7 mouse cellular contexts compared by ENCODE assay signal in genomic region chr8:91135308-91136181, GRCm38 (mm10).
DNase-seq lines count a peak whose midpoint lies in the region; ATAC-seq and TF ChIP-seq lines count a peak whose summit lies in the region.

No protein-coding gene starts in this region.

- no peak for DNase-seq in hindbrain, embryonic 14.5 days (ENCODE audit: low spot score)
- DNase-seq in ES-E14 (ENCODE audit: low read depth, low spot score) = no peak
- peak; percentile 18 for DNase-seq in fibroblast of lung, adult 2 months (ENCODE audit: low read depth)
- DNase-seq in lung, postnatal 25 days (ENCODE audit: low spot score) = peak; percentile 23
- DNase-seq in thymus, adult 2 months = no peak
- no peak for DNase-seq in urinary bladder, postnatal 36 days (ENCODE audit: low spot score in 2 of 2)

- in situ Hi-C loops in ES-E14 (cut with MboI; ENCODE audit: low sequenced_read_pairs in 2 of 2, unreplicated experiment in 2 of 2) = no loop called here

- no peaks in the 10 kb centered on the region for H3K27me3 ChIP-seq in hindbrain, embryonic 13.5 days
- no peaks in the 10 kb centered on the region for H3K27me3 ChIP-seq in hindbrain, embryonic 14.5 days (ENCODE audit: control insufficient read depth, insufficient read depth, low read length)
- no peaks in the 10 kb centered on the region for H3K27me3 ChIP-seq in thymus, adult 2 months (ENCODE audit: control insufficient read depth, insufficient read depth, low read length)

- no peaks in the 10 kb centered on the region for H3K9me3 ChIP-seq in hindbrain, embryonic 13.5 days
- no peaks in the 10 kb centered on the region for H3K9me3 ChIP-seq in hindbrain, embryonic 14.5 days (ENCODE audit: control insufficient read depth, low read length)
- no peaks in the 10 kb centered on the region for H3K9me3 ChIP-seq in ES-E14 (ENCODE audit: control insufficient read depth, insufficient read depth, low read depth, low read length)

- H3K9ac ChIP-seq in hindbrain, embryonic 13.5 days = no peak overlapping the region
- no peak overlapping the region for H3K9ac ChIP-seq in hindbrain, embryonic 14.5 days
- H3K9ac ChIP-seq in ES-E14 (ENCODE audit: insufficient read depth, low read depth, low read length, poor library complexity, severe bottlenecking) = peak overlapping the region; percentile 29; the same call in 1 of the 2 replicates

- TF ChIP-seq POLR2A in thymus, adult 2 months (IDR thresholded peaks at IDR 0.05; ENCODE audit: control insufficient read depth, extremely low read depth, insufficient read depth, low read length, poor library complexity) = no peak

- no peak overlapping the region for H3K4me2 ChIP-seq in hindbrain, embryonic 13.5 days
- no peak overlapping the region for H3K4me2 ChIP-seq in hindbrain, embryonic 14.5 days (replicated peaks)

- H3K4me3 ChIP-seq in hindbrain, embryonic 13.5 days = no peak overlapping the region
- H3K4me3 ChIP-seq in hindbrain, embryonic 14.5 days (replicated peaks; ENCODE audit: low read length) = no peak overlapping the region
- peak overlapping the region in 1 of 2 experiments; percentile 35; a peak in 2 of 4 replicates for H3K4me3 ChIP-seq in ES-E14 (ENCODE audit: insufficient read depth in 1 of 2, low read depth in 1 of 2, low read length in 2 of 2, poor library complexity in 1 of 2, severe bottlenecking in 1 of 2)
- no peak overlapping the region for H3K4me3 ChIP-seq in thymus, adult 2 months (ENCODE audit: control insufficient read depth, insufficient read depth, low read length)

- TF ChIP-seq CTCF in thymus, adult 2 months (IDR thresholded peaks at IDR 0.05; ENCODE audit: borderline replicate concordance, control insufficient read depth, extremely low read depth, insufficient read depth, low read length, poor library complexity) = no peak

- H3K27ac ChIP-seq in hindbrain, embryonic 13.5 days = peak overlapping the region; percentile 89
- no peak overlapping the region for H3K27ac ChIP-seq in hindbrain, embryonic 14.5 days
- peak overlapping the region; percentile 28; the same call in 1 of the 2 replicates for H3K27ac ChIP-seq in ES-E14 (ENCODE audit: insufficient read depth, low read depth, low read length, poor library complexity, severe bottlenecking)
- no peak overlapping the region for H3K27ac ChIP-seq in thymus, adult 2 months (ENCODE audit: control insufficient read depth, insufficient read depth, low read length)

- peaks cover 6% of the 10 kb centered on the region; the same call in 1 of the 2 replicates for H3K36me3 ChIP-seq in hindbrain, embryonic 13.5 days
- H3K36me3 ChIP-seq in hindbrain, embryonic 14.5 days (replicated peaks; ENCODE audit: control insufficient read depth, insufficient read depth) = peaks cover 7% of the 10 kb centered on the region; the same call in 1 of the 2 replicates
- peaks cover 2% of the 10 kb centered on the region; the same call in 1 of the 2 replicates for H3K36me3 ChIP-seq in ES-E14 (ENCODE audit: control insufficient read depth, insufficient read depth, low read length, poor library complexity, severe bottlenecking)
- no peaks in the 10 kb centered on the region for H3K36me3 ChIP-seq in thymus, adult 2 months (ENCODE audit: control insufficient read depth, insufficient read depth, low read length)

- H3K4me1 ChIP-seq in hindbrain, embryonic 13.5 days (replicated peaks) = peaks cover 34% of the 10 kb centered on the region
- peaks cover 17% of the 10 kb centered on the region for H3K4me1 ChIP-seq in hindbrain, embryonic 14.5 days (replicated peaks; ENCODE audit: control insufficient read depth, insufficient read depth, low read length)
- H3K4me1 ChIP-seq in ES-E14 (ENCODE audit: control insufficient read depth in 2 of 2, insufficient read depth in 2 of 2, low read length in 2 of 2, poor library complexity in 1 of 2) = peaks cover 4 to 11% of the 10 kb centered on the region in 2 experiments; a peak in 2 of 4 replicates
- H3K4me1 ChIP-seq in thymus, adult 2 months (replicated peaks; ENCODE audit: control insufficient read depth, insufficient read depth, low read length) = peaks cover 5% of the 10 kb centered on the region

- 57% methylated on average over 14 of the region's 14 CpGs for whole genome bisulfite sequencing in hindbrain, embryonic 13.5 days
- 62% methylated on average over 14 of the region's 14 CpGs for WGBS in hindbrain, embryonic 14.5 days
- 90% methylated on average over 14 of the region's 14 CpGs for WGBS in thymus, adult 2 months

- ATAC-seq in hindbrain, embryonic 13.5 days (ENCODE audit: low FRiP score) = no peak
- ATAC-seq in hindbrain, embryonic 14.5 days (ENCODE audit: low FRiP score) = no peak

TF ChIP-seq in ES-E14, 5 proteins besides CTCF, POLR2A, EP300 and RAD21:
- no peak for TF ChIP-seq ZNF384 (IDR thresholded peaks at IDR 0.05; ENCODE audit: low read depth, low read length)
- TF ChIP-seq HCFC1 (IDR thresholded peaks at IDR 0.05; ENCODE audit: borderline replicate concordance, insufficient read depth, low read length) = no peak
- no peak for TF ChIP-seq MAFK (IDR thresholded peaks at IDR 0.05; ENCODE audit: insufficient read depth, low read depth, low read length)
- TF ChIP-seq ZC3H11A (IDR thresholded peaks at IDR 0.05; ENCODE audit: borderline replicate concordance, low read depth, low read length) = no peak
TF ChIP-seq in ES-E14: peak in this region for 0.

Comparison
In these comparisons a context has a peak if more than half of its experiments do, and no peak if none do; other contexts are left out.
1. H3K27ac ChIP-seq: peak in hindbrain, embryonic 13.5 days (single experiment) and ES-E14 (single experiment); none in hindbrain, embryonic 14.5 days (single experiment) and thymus, adult 2 months (single experiment).
2. DNase-seq: peak in fibroblast of lung, adult 2 months (single experiment) and lung, postnatal 25 days (single experiment); none in hindbrain, embryonic 14.5 days (single experiment), ES-E14 (single experiment), thymus, adult 2 months (single experiment) and urinary bladder, postnatal 36 days (0 of 2).